Mouse (Mus musculus): ENCODE results near the gene Decr2.

DNA sequence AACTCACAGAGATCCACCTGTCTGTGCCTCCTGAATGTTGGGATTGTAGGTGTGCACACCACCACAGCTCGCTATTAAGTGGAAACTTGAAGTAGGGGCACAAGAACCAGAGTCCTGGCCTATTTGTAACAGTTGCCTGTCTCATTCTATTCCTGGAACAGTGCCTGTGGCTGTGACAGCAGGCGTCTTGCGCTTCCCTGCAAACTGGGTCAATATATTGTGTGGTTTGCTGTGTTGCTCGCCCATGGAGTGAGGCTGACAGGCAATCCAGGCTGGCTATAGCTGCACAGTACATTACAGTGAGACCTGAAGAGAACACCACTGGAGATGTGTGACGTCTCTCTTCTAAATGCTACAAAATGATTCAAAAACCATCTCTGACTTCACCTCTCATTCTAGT, 58.6 kb downstream of the Decr2 start:
- no peak for TF ChIP-seq GATA1 (IDR thresholded peaks at IDR 0.05; ENCODE audit: borderline replicate concordance, low read length)
- no peak for TF ChIP-seq FLI1 (IDR thresholded peaks at IDR 0.05; ENCODE audit: low read length)

Measured in megakaryocyte, embryonic 14.5 days (primary cell).